Mouse (Mus musculus) heart, embryonic 16.5 days (tissue): Measurements from ENCODE around the gene Sesn1. TPM values are rescaled to one million over a fixed set of nuclear protein-coding genes. Genes with fewer than 3 reads are reported as not detected.
"Not testable (repeated sequence)": the region's sequence is repeated elsewhere in the genome, so short reads cannot be mapped to it uniquely, and the experiment has no call there.

Experiments used
- ATAC-seq: fragments of 200-750 bp; cut with Nextera tagmentation; replicated peaks from 2 replicates; pipeline ENCODE4 v1.8.0; 2017; ENCODE audit warnings: moderate number of reproducible peaks; ENCODE audit not compliant: insufficient read depth, low FRiP score; ENCODE audit errors: extremely low read depth
- H3K27ac ChIP-seq: fragments of 300-500 bp; sonication (generic); 2 replicates; pipeline ENCODE4 v1.5.1; 2014; ENCODE audit warnings: mild to moderate bottlenecking, low read length, control low read depth, moderate library complexity
- H3K27me3 ChIP-seq: fragments of 300-500 bp; sonication (generic); 2 replicates; pipeline ENCODE4 v1.6.1; 2014; ENCODE audit warnings: low read length, mixed read lengths; ENCODE audit not compliant: control insufficient read depth, insufficient read depth
- H3K36me3 ChIP-seq: fragments of 300-500 bp; sonication (generic); 2 replicates; pipeline ENCODE4 v1.6.1; 2014; ENCODE audit not compliant: control insufficient read depth, insufficient read depth
- H3K4me1 ChIP-seq: fragments of 300-500 bp; sonication (generic); 2 replicates; pipeline ENCODE4 v1.6.1; 2014; ENCODE audit warnings: low read length, mixed read lengths; ENCODE audit not compliant: control insufficient read depth, insufficient read depth
- H3K4me2 ChIP-seq: fragments of 300-500 bp; sonication (generic); 2 replicates; pipeline ENCODE4 v1.6.1; 2014; ENCODE audit warnings: low read depth, mild to moderate bottlenecking, control low read depth, low read length
- H3K4me3 ChIP-seq: fragments of 300-500 bp; sonication (generic); 2 replicates; pipeline ENCODE4 v1.5.1; 2014; ENCODE audit warnings: mild to moderate bottlenecking, control low read depth, low read length
- H3K9ac ChIP-seq: fragments of 300-500 bp; sonication (generic); 2 replicates; pipeline ENCODE4 v1.6.1; 2014; ENCODE audit warnings: low read length, control low read depth
- H3K9me3 ChIP-seq: fragments of 300-500 bp; sonication (generic); replicated peaks from 2 replicates; pipeline ENCODE4 v1.6.1; 2016; ENCODE audit warnings: low read length; ENCODE audit not compliant: control insufficient read depth
- WGBS: fragments of 180-500 bp; shearing (Covaris S2); extraction: QIAGEN DNeasy Blood & Tissue Kit; methylation state at CpG from one replicate; pipeline ENCODE4 v1.1.7; 2014; 5-methylcytosine and 5-hydroxymethylcytosine counted together
- polyA plus RNA-seq: library from polyadenylated mRNA; unstranded; fragments of >200 nt; fragmentation: Nextera tagmentation; extraction: Ambion mirVana; gene quantifications from 2 replicates; pipeline ENCODE4 v1.2.1, GENCODE M21; 2015

The Sesn1 gene
- polyA plus RNA-seq, 1 experiment from 2014 or later = 45.2 TPM

DNA sequence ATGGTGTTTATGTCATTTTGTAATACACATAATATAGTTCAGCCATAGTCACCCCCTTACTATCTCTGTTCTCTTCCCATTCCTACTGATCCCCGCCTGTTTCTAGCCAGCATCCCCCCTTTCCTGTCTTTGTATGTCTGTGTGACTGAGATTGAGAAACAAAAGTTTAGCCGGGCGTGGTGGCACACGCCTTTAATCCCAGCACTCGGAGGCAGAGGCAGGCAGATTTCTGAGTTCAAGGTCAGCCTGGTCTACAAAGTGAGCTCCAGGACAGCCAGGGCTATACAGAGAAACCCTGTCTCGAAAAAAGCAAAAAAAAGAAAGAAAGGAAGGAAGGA lies 9.0 kb downstream of the Sesn1 start:
- not testable (repeated sequence) for H3K9ac ChIP-seq, H3K4me3 ChIP-seq, H3K9me3 ChIP-seq, H3K4me2 ChIP-seq, H3K27me3 ChIP-seq, H3K36me3 ChIP-seq, H3K27ac ChIP-seq, ATAC-seq
- peaks cover 23% of the 10 kb centered on the region for H3K4me1 ChIP-seq
- WGBS = 87% methylated on average over 6 of the region's 6 CpGs

DNA sequence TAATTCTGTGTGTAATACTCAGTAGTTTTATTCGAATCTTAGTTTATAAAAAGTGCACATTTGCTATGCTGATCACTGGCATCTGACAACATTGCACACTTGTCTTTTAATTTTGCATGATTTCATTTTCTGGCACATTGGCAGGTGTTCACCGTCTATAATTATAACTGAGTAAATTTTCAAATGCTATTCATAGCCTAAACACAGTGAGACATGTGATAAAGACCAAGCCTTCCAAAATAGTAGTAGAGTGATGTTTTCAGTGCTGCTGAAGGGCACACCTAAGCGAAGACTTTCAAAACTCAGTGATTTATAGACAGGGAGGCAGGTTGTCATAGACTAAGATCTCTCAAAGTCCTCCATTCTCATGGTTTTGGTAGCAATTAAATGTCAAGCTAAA lies 9.6 kb downstream of the Sesn1 start:
- H3K27me3 ChIP-seq = no peaks in the 10 kb centered on the region
- ATAC-seq = peak; percentile 61; the same call in 1 of the 2 replicates
- H3K4me2 ChIP-seq = no peak overlapping the region; the same call in 1 of the 2 replicates
- H3K9me3 ChIP-seq = no peaks in the 10 kb centered on the region
- peaks cover 22% of the 10 kb centered on the region for H3K4me1 ChIP-seq
- WGBS = 55% methylated on average over 3 of the region's 3 CpGs
- H3K9ac ChIP-seq = no peak overlapping the region
- 0 out of 2 replicates have a peak overlapping the region, but pooled peaks have one; percentile 64 for H3K27ac ChIP-seq
- H3K4me3 ChIP-seq = no peak overlapping the region
- no peaks in the 10 kb centered on the region for H3K36me3 ChIP-seq

- no peaks in the 10 kb centered on the region for H3K9me3 ChIP-seq
- H3K36me3 ChIP-seq = no peaks in the 10 kb centered on the region
- no peak overlapping the region for H3K4me2 ChIP-seq
- peaks cover 20% of the 10 kb centered on the region for H3K4me1 ChIP-seq
- WGBS = 90% methylated on average over 5 of the region's 5 CpGs
- no peaks in the 10 kb centered on the region for H3K27me3 ChIP-seq
- ATAC-seq = no peak
- H3K4me3 ChIP-seq = no peak overlapping the region
- no peak overlapping the region for H3K27ac ChIP-seq
- no peak overlapping the region for H3K9ac ChIP-seq
Observed at GRCm38 (mm10) chr10:41820401-41820800, 10.7 kb downstream of the Sesn1 start.

DNA sequence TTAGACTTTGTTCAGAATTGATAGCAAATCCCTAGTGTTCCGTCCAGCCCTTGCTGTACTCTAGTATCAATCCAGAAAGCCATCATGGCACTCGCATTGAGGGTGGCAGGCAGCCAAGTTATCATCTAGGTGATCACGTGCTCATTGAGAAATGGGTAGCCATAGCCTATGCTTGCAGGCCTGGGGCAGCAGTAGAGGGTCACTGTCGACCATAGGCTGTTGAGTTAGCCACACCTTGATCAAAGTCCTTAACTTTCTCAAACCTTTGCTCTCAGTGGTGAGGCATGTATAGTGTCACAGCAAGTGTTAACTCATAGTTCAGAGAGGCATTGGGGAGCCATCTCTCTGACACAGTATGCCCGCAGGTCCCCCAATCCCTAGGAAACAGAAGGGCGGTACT lies 11.4 kb downstream of the Sesn1 start:
- Histone ChIP-seq H3K36me3 (no peaks in the 10 kb centered on the region), H3K27me3 (no peaks in the 10 kb centered on the region), H3K4me1 (peaks cover 20% of the 10 kb centered on the region), H3K9ac (no peak overlapping the region), H3K9me3 (no peaks in the 10 kb centered on the region), H3K4me3 (no peak overlapping the region), H3K4me2 (no peak overlapping the region), H3K27ac (no peak overlapping the region)
- 83% methylated on average over 6 of the region's 6 CpGs for WGBS
- ATAC-seq = no peak

DNA sequence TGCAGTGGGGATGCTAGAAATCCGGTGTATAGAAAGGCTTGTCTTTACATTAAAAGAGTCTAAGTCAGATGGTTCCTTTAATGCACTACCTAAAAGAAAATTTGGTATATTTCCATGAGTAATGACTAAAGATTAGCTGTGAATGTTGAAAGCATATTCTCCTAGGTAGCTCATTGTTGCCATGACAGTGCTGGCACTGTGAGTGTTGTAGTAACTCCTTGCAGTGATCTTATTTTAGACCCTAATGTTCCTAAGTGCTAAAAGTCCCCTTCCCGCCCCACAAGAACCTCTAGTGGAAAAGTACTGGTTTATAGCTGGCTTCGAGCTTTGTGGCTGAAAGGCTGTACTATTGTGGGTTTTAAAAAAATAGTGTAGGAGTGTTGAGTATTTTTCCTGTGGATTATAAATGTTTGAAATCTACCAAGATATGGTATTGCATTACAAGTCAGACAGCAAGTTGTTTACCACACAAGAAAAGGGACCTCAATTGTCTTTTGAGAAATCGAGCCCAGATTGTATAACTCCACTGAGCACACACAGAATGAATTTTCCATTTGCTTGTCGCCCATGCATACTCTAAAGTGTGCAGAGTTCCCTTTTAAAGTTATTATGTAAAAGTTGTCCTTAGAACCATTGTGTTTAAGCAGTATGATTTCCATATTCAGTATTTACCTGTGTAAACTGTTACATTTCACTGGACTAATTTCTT lies 13.0 kb downstream of the Sesn1 start:
- 0 out of 2 replicates have a peak, but pooled peaks have one; percentile 46 for ATAC-seq
- Histone ChIP-seq H3K27me3 (no peaks in the 10 kb centered on the region), H3K4me1 (peaks cover 20% of the 10 kb centered on the region), H3K27ac (peak overlapping the region; percentile 72), H3K4me2 (no peak overlapping the region), H3K4me3 (no peak overlapping the region), H3K9ac (no peak overlapping the region), H3K9me3 (no peaks in the 10 kb centered on the region), H3K36me3 (no peaks in the 10 kb centered on the region)
- WGBS = 58% methylated on average over 5 of the region's 5 CpGs

DNA sequence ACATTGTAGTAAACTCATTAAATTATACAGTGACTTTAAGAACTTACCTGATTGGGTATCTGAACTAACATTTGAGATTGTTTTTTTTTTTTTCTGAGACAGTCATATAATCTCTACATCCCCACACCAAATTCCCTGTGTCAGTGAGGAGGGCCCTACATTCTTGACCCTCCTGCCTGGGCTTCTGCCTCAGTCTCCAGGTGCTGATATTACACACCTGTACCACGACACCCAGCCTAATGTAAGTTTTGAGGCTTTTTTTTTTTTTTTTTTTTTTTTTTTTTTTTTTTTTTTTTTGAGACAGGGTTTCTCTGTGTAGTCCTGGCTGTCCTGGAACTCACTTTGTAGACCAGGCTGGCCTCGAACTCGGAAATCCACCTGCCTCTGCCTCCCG lies 13.5 kb downstream of the Sesn1 start:
- H3K4me2 ChIP-seq, H3K4me3 ChIP-seq, H3K36me3 ChIP-seq, H3K9me3 ChIP-seq, H3K27me3 ChIP-seq, H3K27ac ChIP-seq, H3K9ac ChIP-seq, ATAC-seq: not testable (repeated sequence)
- peaks cover 25% of the 10 kb centered on the region for H3K4me1 ChIP-seq
- 85% methylated on average over 3 of the region's 4 CpGs for WGBS

GRCm38 (mm10) chr10:41823916-41824315 lies 14.2 kb downstream of the Sesn1 start:
- Histone ChIP-seq H3K9ac (no peak overlapping the region), H3K27ac (peak overlapping the region; percentile 55), H3K4me3 (no peak overlapping the region), H3K36me3 (no peaks in the 10 kb centered on the region), H3K4me2 (no peak overlapping the region), H3K4me1 (peaks cover 30% of the 10 kb centered on the region), H3K9me3 (no peaks in the 10 kb centered on the region), H3K27me3 (no peaks in the 10 kb centered on the region)
- ATAC-seq = no peak
- 37% methylated on average over 4 of the region's 4 CpGs for WGBS

GRCm38 (mm10) chr10:41825041-41825440 lies 15.3 kb downstream of the Sesn1 start:
- no peak overlapping the region for H3K4me2 ChIP-seq
- H3K4me3 ChIP-seq = no peak overlapping the region
- H3K9me3 ChIP-seq = no peaks in the 10 kb centered on the region
- no peak for ATAC-seq
- no peak overlapping the region for H3K27ac ChIP-seq
- H3K36me3 ChIP-seq = no peaks in the 10 kb centered on the region
- 86% methylated on average over 10 of the region's 10 CpGs for WGBS
- H3K27me3 ChIP-seq = no peaks in the 10 kb centered on the region
- no peak overlapping the region for H3K9ac ChIP-seq
- peaks cover 27% of the 10 kb centered on the region for H3K4me1 ChIP-seq

DNA sequence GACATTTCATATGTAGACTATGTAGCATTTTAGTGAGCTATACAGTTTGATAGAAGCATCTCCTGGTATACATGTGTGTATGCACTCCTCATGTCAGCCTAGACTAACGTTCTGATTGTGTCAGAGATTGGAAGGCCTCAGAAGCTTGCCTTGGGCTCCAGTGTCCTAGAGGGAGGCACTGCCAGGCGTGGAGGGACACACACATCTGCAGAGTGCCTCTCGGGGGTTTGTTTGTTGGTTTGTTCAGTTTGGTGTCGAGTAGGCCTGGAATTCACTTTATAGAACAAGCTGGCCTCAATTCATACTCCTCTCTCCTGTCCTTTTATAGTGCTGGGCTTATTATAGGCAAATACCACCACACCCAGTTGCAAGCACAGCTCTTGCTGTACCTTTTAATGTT lies 16.3 kb downstream of the Sesn1 start:
- H3K36me3 ChIP-seq = no peaks in the 10 kb centered on the region
- 83% methylated on average over 4 of the region's 4 CpGs for WGBS
- H3K9ac ChIP-seq = no peak overlapping the region
- H3K27ac ChIP-seq = no peak overlapping the region
- H3K4me2 ChIP-seq = no peak overlapping the region
- ATAC-seq = no peak
- H3K9me3 ChIP-seq = no peaks in the 10 kb centered on the region
- peaks cover 34% of the 10 kb centered on the region for H3K4me1 ChIP-seq
- no peaks in the 10 kb centered on the region for H3K27me3 ChIP-seq
- H3K4me3 ChIP-seq = no peak overlapping the region
